Mouse (Mus musculus) olfactory bulb, adult 2 months (tissue): ENCODE data around the gene Tnfrsf23.

Experiments used
- CTCF ChIP-seq: fragments of 200-500 bp; IDR thresholded peaks from 2 replicates; pipeline ENCODE4 v1.5.1; 2012; ENCODE audit warnings: low read depth, mild to moderate bottlenecking, low read length, moderate library complexity; ENCODE audit not compliant: insufficient read depth
- POLR2A ChIP-seq: fragments of 200-500 bp; IDR thresholded peaks from 2 replicates; pipeline ENCODE4 v1.6.1; 2012; ENCODE audit warnings: mild to moderate bottlenecking, low read depth, low read length, moderate library complexity; ENCODE audit not compliant: insufficient read depth

- TF ChIP-seq CTCF (no peak), POLR2A (no peak)
Observed at GRCm38 (mm10) chr7:143626178-143626577, 59.5 kb downstream of the Tnfrsf23 start.
